Mouse (Mus musculus) small intestine, adult 2 months (tissue): ENCODE data around the gene Wwox. TPM values are rescaled to one million over a fixed set of nuclear protein-coding genes. Genes with fewer than 3 reads are reported as not detected.

ENCODE experiments used
- H3K27ac ChIP-seq: fragments of 200-500 bp; 2 replicates; pipeline ENCODE4 v1.5.1; 2012; ENCODE audit warnings: low read depth, low read length, control low read depth, inconsistent platforms; ENCODE audit not compliant: insufficient read depth
- H3K27me3 ChIP-seq: fragments of 200-500 bp; 2 replicates; pipeline ENCODE4 v1.6.1; 2012; ENCODE audit warnings: mild to moderate bottlenecking, moderate library complexity, low read length, inconsistent platforms; ENCODE audit not compliant: control insufficient read depth, insufficient read depth
- H3K36me3 ChIP-seq: fragments of 200-500 bp; 2 replicates; pipeline ENCODE4 v1.6.1; 2012; ENCODE audit warnings: mild to moderate bottlenecking, low read length, control low read depth, inconsistent platforms; ENCODE audit not compliant: control insufficient read depth, insufficient read depth
- H3K4me1 ChIP-seq: fragments of 200-500 bp; 2 replicates; pipeline ENCODE4 v1.6.1; 2012; ENCODE audit warnings: low read length, inconsistent platforms, mixed read lengths; ENCODE audit not compliant: control insufficient read depth, insufficient read depth, insufficient read length
- H3K4me3 ChIP-seq: fragments of 200-500 bp; 2 replicates; pipeline ENCODE4 v1.5.1; 2012; ENCODE audit warnings: low read depth, mild to moderate bottlenecking, control low read depth, inconsistent platforms, low read length, moderate library complexity
- CTCF ChIP-seq: fragments of 200-500 bp; IDR thresholded peaks from 2 replicates; pipeline ENCODE4 v1.5.1; 2012; ENCODE audit warnings: low read depth, mild to moderate bottlenecking, control low read depth, inconsistent platforms, low read length, moderate library complexity, mixed read lengths; ENCODE audit not compliant: insufficient replicate concordance, insufficient read length; ENCODE audit errors: extremely low read depth
- POLR2A ChIP-seq: fragments of 200-500 bp; IDR thresholded peaks from 2 replicates; pipeline ENCODE4 v1.6.1; 2012; ENCODE audit warnings: low read depth, mild to moderate bottlenecking, control low read depth, inconsistent platforms, low read length, moderate library complexity
- WGBS: fragments of 180-500 bp; shearing (Covaris S2); methylation state at CpG from one replicate; pipeline ENCODE4 v1.1.7; 2018; 5-methylcytosine and 5-hydroxymethylcytosine counted together
- polyA plus RNA-seq: library from polyadenylated mRNA; depleted of rRNA; stranded (reverse); fragments of >200 nt; gene quantifications from 2 replicates; pipeline ENCODE4 v1.2.3, GENCODE M21; 2012

Wwox gene
- polyA plus RNA-seq, 1 experiment: 6.0 TPM

- Histone ChIP-seq H3K4me3 (no peak overlapping the region), H3K36me3 (no peaks in the 10 kb centered on the region), H3K4me1 (no peaks in the 10 kb centered on the region), H3K27ac (no peak overlapping the region), H3K27me3 (no peaks in the 10 kb centered on the region)
- WGBS: 71% methylated on average over 7 of the region's 7 CpGs
- no peak for TF ChIP-seq POLR2A
- no peak for TF ChIP-seq CTCF
These were observed 223.6 kb downstream of the Wwox start for GRCm38 (mm10) chr8:114663053-114663452.

DNA sequence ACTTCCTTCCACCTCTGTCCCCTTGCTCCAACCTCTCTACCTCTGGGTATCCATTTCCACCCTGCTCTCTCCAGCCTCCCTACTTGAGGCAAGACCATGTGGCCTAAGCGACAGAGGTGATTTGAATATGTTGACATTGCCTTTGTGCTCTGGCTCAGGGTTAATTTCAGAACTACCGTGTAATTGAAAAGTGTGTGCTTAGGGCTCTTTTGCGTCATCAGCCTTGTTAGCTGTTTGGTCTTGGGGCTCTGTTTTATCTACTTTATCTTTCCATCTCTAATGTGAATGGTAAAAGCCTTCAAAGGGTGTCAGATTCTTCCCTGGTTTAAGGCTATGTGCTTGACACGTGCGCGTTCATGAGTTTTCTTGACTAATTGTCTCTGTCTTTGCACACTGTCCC is 226.1 kb downstream of the Wwox start:
- Histone ChIP-seq H3K27me3 (no peaks in the 10 kb centered on the region), H3K27ac (no peak overlapping the region), H3K4me3 (no peak overlapping the region), H3K36me3 (no peaks in the 10 kb centered on the region), H3K4me1 (no peaks in the 10 kb centered on the region)
- TF ChIP-seq CTCF: no peak
- TF ChIP-seq POLR2A: no peak
- 74% methylated on average over 6 of the region's 6 CpGs for WGBS

- H3K36me3 ChIP-seq: no peaks in the 10 kb centered on the region
- H3K4me1 ChIP-seq: no peaks in the 10 kb centered on the region
- H3K4me3 ChIP-seq: no peak overlapping the region
- TF ChIP-seq CTCF: no peak
- TF ChIP-seq POLR2A: no peak
- no peaks in the 10 kb centered on the region for H3K27me3 ChIP-seq
- H3K27ac ChIP-seq: no peak overlapping the region
- 85% methylated on average over 6 of the region's 6 CpGs for WGBS
These were observed 231.3 kb downstream of the Wwox start for GRCm38 (mm10) chr8:114670801-114671200.

- H3K27ac ChIP-seq: no peak overlapping the region
These were observed 231.8 kb downstream of the Wwox start for GRCm38 (mm10) chr8:114671237-114671674.

GRCm38 (mm10) chr8:114673416-114673815 is 234.0 kb downstream of the Wwox start:
- H3K4me1 ChIP-seq: no peaks in the 10 kb centered on the region
- no peak overlapping the region for H3K27ac ChIP-seq
- no peaks in the 10 kb centered on the region for H3K36me3 ChIP-seq
- no peak overlapping the region for H3K4me3 ChIP-seq
- TF ChIP-seq POLR2A (no peak), CTCF (no peak)
- 93% methylated on average over 3 of the region's 3 CpGs for WGBS
- H3K27me3 ChIP-seq: no peaks in the 10 kb centered on the region

More at GRCm38 (mm10) chr8:114671237-114671674, 231.8 kb downstream of the Wwox start:
- no peak for TF ChIP-seq POLR2A
- TF ChIP-seq CTCF: no peak
- H3K4me3 ChIP-seq: no peak overlapping the region
- no peaks in the 10 kb centered on the region for H3K27me3 ChIP-seq
- no peaks in the 10 kb centered on the region for H3K4me1 ChIP-seq
- H3K36me3 ChIP-seq: no peaks in the 10 kb centered on the region
- WGBS: 76% methylated on average over 9 of the region's 9 CpGs

- Histone ChIP-seq H3K27ac (no peak overlapping the region), H3K4me1 (no peaks in the 10 kb centered on the region), H3K4me3 (no peak overlapping the region), H3K27me3 (no peaks in the 10 kb centered on the region), H3K36me3 (no peaks in the 10 kb centered on the region)
- 84% methylated on average over 7 of the region's 7 CpGs for WGBS
- TF ChIP-seq POLR2A: no peak
- TF ChIP-seq CTCF: no peak
These were observed 235.7 kb downstream of the Wwox start for GRCm38 (mm10) chr8:114675151-114675550.

GRCm38 (mm10) chr8:114676918-114677317 is 237.5 kb downstream of the Wwox start:
- Histone ChIP-seq H3K4me3 (no peak overlapping the region), H3K27ac (no peak overlapping the region), H3K4me1 (no peaks in the 10 kb centered on the region), H3K27me3 (no peaks in the 10 kb centered on the region), H3K36me3 (no peaks in the 10 kb centered on the region)
- 91% methylated on average over 2 of the region's 2 CpGs for WGBS
- TF ChIP-seq POLR2A: no peak
- TF ChIP-seq CTCF: no peak

GRCm38 (mm10) chr8:114677551-114678127 is 238.2 kb downstream of the Wwox start:
- Histone ChIP-seq H3K36me3 (no peaks in the 10 kb centered on the region), H3K27me3 (no peaks in the 10 kb centered on the region), H3K4me3 (no peak overlapping the region), H3K27ac (no peak overlapping the region), H3K4me1 (no peaks in the 10 kb centered on the region)
- WGBS: 75% methylated on average over 6 of the region's 6 CpGs
- TF ChIP-seq POLR2A (no peak), CTCF (no peak)
